25 mouse cellular contexts compared by ENCODE assay signal in the genomic region with DNA sequence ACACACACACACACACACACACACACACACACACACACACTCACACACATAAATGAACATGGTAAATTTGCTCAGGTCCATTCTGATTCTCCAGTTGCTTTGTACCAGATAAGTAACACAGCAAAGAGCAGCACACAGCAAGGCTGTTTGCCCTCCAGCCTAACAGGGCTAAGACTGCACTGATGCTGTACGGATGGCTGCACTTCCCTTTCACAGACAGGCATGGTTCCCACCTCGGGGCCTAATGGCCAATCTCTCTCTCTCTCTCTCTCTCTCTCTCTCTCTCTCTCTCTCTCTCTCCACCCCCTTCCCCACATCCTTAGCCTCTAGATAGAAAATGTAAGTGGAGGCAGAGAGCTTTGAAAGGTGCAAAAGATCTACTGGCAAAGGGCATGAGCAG. TPM values are rescaled to one million over a fixed set of nuclear protein-coding genes. Genes with fewer than 3 reads are reported as not detected.
DNase-seq lines count a peak whose midpoint lies in the region; TF ChIP-seq lines count a peak whose summit lies in the region.
"Had no signal": no experiment of that assay in that cellular context is flagged by ENCODE, and none has a peak within 500 bp of the region (broad histone marks: within the 10 kb centered on the region; RNA-seq: fewer than 3 reads in every experiment).

No protein-coding gene starts in this region.

- intact Hi-C loops in left cerebral cortex, postnatal 4 days (cut with DNase I), result no loop called here
- intact Hi-C loops in left cerebral cortex, adult 2 months (cut with DNase I), result no loop called here

- peak; percentile 17 for DNase-seq in embryo, embryonic 10 days (ENCODE audit: low spot score)
- DNase-seq in embryo, embryonic 11 days, result no peak
- DNase-seq in left cerebral cortex, postnatal 4 days, result peak; percentile 19
- DNase-seq in left cerebral cortex, adult 2 months (ENCODE audit: extremely low spot score in 1 of 2, low spot score in 2 of 2), result no peak
- peak; percentile 87 for DNase-seq in retina, postnatal 1 day
- DNase-seq in right cerebral cortex, postnatal 25 days, result no peak
- DNase-seq: adrenal gland, postnatal 10 days; adrenal gland, postnatal 36 days; B cell, adult 2 months; cerebellum, adult 2 months; cerebellum, adult 9-11 months; cerebellum, postnatal 36 days; forebrain, postnatal 0 days; gastrocnemius, adult 2 months; gastrocnemius, postnatal 14 days; heart, adult 18-20 months; heart, postnatal 14 days; heart, postnatal 4 days had no signal

- no peak overlapping the region for H3K4me3 ChIP-seq in left cerebral cortex, adult 2 months
- H3K4me3 ChIP-seq: embryonic facial prominence, embryonic 12.5 days; embryonic facial prominence, embryonic 15.5 days; gastrocnemius, adult 2 months; heart, embryonic 10.5 days; heart, embryonic 13.5 days; hindbrain, embryonic 15.5 days; intestine, embryonic 15.5 days had no signal

- H3K27ac ChIP-seq in left cerebral cortex, adult 2 months, result no peak overlapping the region
- H3K27ac ChIP-seq: embryonic facial prominence, embryonic 12.5 days; embryonic facial prominence, embryonic 15.5 days; gastrocnemius, adult 2 months; heart, embryonic 10.5 days; heart, embryonic 13.5 days; hindbrain, embryonic 15.5 days; intestine, embryonic 15.5 days had no signal

- TF ChIP-seq CTCF in left cerebral cortex, adult 2 months (IDR thresholded peaks at IDR 0.05), result no peak

RNA-seq across cellular contexts. Expression of gene Kdr, which starts 27.4 kb away (rescaled TPM):
- total RNA-seq in left cerebral cortex, postnatal 4 days (2021), result 10 to 100 TPM; 27.7 to 28.4 TPM
- 1 to 10 TPM; 4.6 to 6.2 TPM for total RNA-seq in left cerebral cortex, adult 2 months (2021)
- total RNA-seq: CH12.LX had no signal

Comparison
In these comparisons a context has a peak if more than half of its experiments do, and no peak if none do; other contexts are left out.
1. DNase-seq: peak in embryo, embryonic 10 days (single experiment), left cerebral cortex, postnatal 4 days (single experiment) and retina, postnatal 1 day (single experiment); none in embryo, embryonic 11 days (single experiment), left cerebral cortex, adult 2 months (0 of 2) and right cerebral cortex, postnatal 25 days (single experiment).
2. RNA of gene Kdr, which starts 27.4 kb away (total RNA-seq): 27.7 to 28.4 TPM in left cerebral cortex, postnatal 4 days; 4.6 to 6.2 TPM in left cerebral cortex, adult 2 months; every median in the first group is over 4 times any median in the second.